Mouse (Mus musculus) CH12.LX (cell line): ENCODE results near the gene Fmo4. TPM values are rescaled to one million over a fixed set of nuclear protein-coding genes. Genes with fewer than 3 reads are reported as not detected.
A peak's percentile ranks its signal among the peaks of the same experiment; 100 is the strongest.

ENCODE experiments used
- DNase-seq: peaks from one replicate; pipeline ENCODE4 v3.0.0-alpha.2; 2013; ENCODE audit errors: extremely low read depth
- H3K27ac ChIP-seq: 2 replicates; pipeline ENCODE4 v1.5.1; 2012; ENCODE audit warnings: low read depth, mild to moderate bottlenecking, control low read depth, moderate library complexity; ENCODE audit not compliant: insufficient read depth
- H3K27me3 ChIP-seq: replicated peaks from 2 replicates; pipeline ENCODE3; 2012; ENCODE audit warnings: inconsistent platforms
- H3K36me3 ChIP-seq, 2 experiments: replicated peaks in 1 of 2; 2 replicates each; pipeline versions ENCODE3 to v1.6.1; 2012; ENCODE audit warnings: inconsistent platforms in 1 of 2, low read length in 1 of 2, mild to moderate bottlenecking in 1 of 2, mixed read lengths in 1 of 2, moderate library complexity in 1 of 2; ENCODE audit not compliant: control insufficient read depth in 1 of 2, insufficient read depth in 1 of 2
- H3K4me1 ChIP-seq, 2 experiments: 2 replicates each; pipeline ENCODE4 v1.6.1; 2012; ENCODE audit warnings: inconsistent platforms in 1 of 2, moderate library complexity in 1 of 2; ENCODE audit not compliant: insufficient read depth in 2 of 2, control insufficient read depth in 1 of 2
- H3K4me2 ChIP-seq: 2 replicates; pipeline ENCODE4 v1.6.1; 2012; ENCODE audit warnings: low read depth, mild to moderate bottlenecking, control low read depth; ENCODE audit not compliant: poor library complexity, insufficient read depth, severe bottlenecking
- H3K4me3 ChIP-seq, 3 experiments: fragments of 150-350 bp in 1 of 3; sonication (generic) in 1 of 3; replicated peaks in 1 of 3; 2 replicates each; pipeline versions ENCODE3 to v1.5.1; 2011 to 2012; ENCODE audit warnings: low read depth in 2 of 3, low read length in 2 of 3, mild to moderate bottlenecking in 2 of 3, moderate library complexity in 2 of 3, control low read depth in 1 of 3, improper control_type of control experiment in 1 of 3, inconsistent platforms in 1 of 3, mixed read lengths in 1 of 3; ENCODE audit not compliant: poor library complexity in 1 of 3
- H3K79me2 ChIP-seq: replicated peaks from 2 replicates; pipeline ENCODE4 v1.6.1; 2012; ENCODE audit warnings: mild to moderate bottlenecking, moderate library complexity; ENCODE audit not compliant: control insufficient read depth, poor library complexity, insufficient read depth, severe bottlenecking; ENCODE audit errors: extremely low read depth
- H3K9ac ChIP-seq: 2 replicates; pipeline ENCODE4 v1.6.1; 2012; ENCODE audit warnings: low read depth, mild to moderate bottlenecking, control low read depth, moderate library complexity; ENCODE audit not compliant: insufficient read depth
- H3K9me3 ChIP-seq: replicated peaks from 2 replicates; pipeline ENCODE3; 2012; ENCODE audit warnings: low read length, inconsistent platforms, mixed read lengths
- BHLHE40 ChIP-seq: IDR thresholded peaks from 2 replicates; pipeline ENCODE4 v1.6.1; 2011; ENCODE audit warnings: mild to moderate bottlenecking, low read depth, low read length, improper control_type of control experiment
- CTCF ChIP-seq, 2 experiments: IDR thresholded peaks in 1 of 2; conservative IDR thresholded peaks in 1 of 2; 2 replicates each; pipeline ENCODE4 v1.5.1; 2011 to 2012; ENCODE audit warnings: low read depth in 2 of 2, low read length in 2 of 2, improper control_type of control experiment in 1 of 2, inconsistent platforms in 1 of 2, mild to moderate bottlenecking in 1 of 2, moderate library complexity in 1 of 2
- EP300 ChIP-seq: IDR thresholded peaks from 2 replicates; pipeline ENCODE4 v1.6.1; 2011; ENCODE audit warnings: low read length, improper control_type of control experiment
- ETS1 ChIP-seq: conservative IDR thresholded peaks from 2 replicates; pipeline ENCODE4 v1.6.1; 2012; ENCODE audit warnings: low read depth, mild to moderate bottlenecking, inconsistent platforms, low read length, improper control_type of control experiment, moderate library complexity
- IRF4 ChIP-seq: IDR thresholded peaks from 2 replicates; pipeline ENCODE4 v1.6.1; 2014; ENCODE audit warnings: low read depth, mild to moderate bottlenecking, inconsistent platforms, low read length, improper control_type of control experiment
- MAFK ChIP-seq: IDR thresholded peaks from 2 replicates; pipeline ENCODE4 v1.6.1; 2011; ENCODE audit warnings: low read length, improper control_type of control experiment; ENCODE audit not compliant: insufficient replicate concordance
- MAX ChIP-seq: IDR thresholded peaks from 2 replicates; pipeline ENCODE4 v1.6.1; 2011; ENCODE audit warnings: low read length, improper control_type of control experiment
- MAZ ChIP-seq: IDR thresholded peaks from 2 replicates; pipeline ENCODE4 v1.6.1; 2012; ENCODE audit warnings: low read depth, mild to moderate bottlenecking, inconsistent platforms, low read length, improper control_type of control experiment, moderate library complexity
- MXI1 ChIP-seq: IDR thresholded peaks from 2 replicates; pipeline ENCODE4 v1.6.1; 2011; ENCODE audit warnings: mild to moderate bottlenecking, low read depth, low read length, improper control_type of control experiment
- MYC ChIP-seq: IDR thresholded peaks from 2 replicates; pipeline ENCODE4 v1.6.1; 2011; ENCODE audit warnings: low read depth, mild to moderate bottlenecking, improper control_type of control experiment, low read length
- PAX5 ChIP-seq: IDR thresholded peaks from 2 replicates; pipeline ENCODE4 v1.6.1; 2012; ENCODE audit warnings: low read length, inconsistent platforms, mixed read lengths
- POLR2A ChIP-seq: IDR thresholded peaks from 2 replicates; pipeline ENCODE4 v1.6.1; 2011; ENCODE audit warnings: low read depth, mild to moderate bottlenecking, improper control_type of control experiment, low read length
- RAD21 ChIP-seq: IDR thresholded peaks from 2 replicates; pipeline ENCODE4 v1.6.1; 2011; ENCODE audit warnings: low read depth, mild to moderate bottlenecking, low read length, improper control_type of control experiment, moderate library complexity
- RCOR1 ChIP-seq: conservative IDR thresholded peaks from 2 replicates; pipeline ENCODE4 v1.6.1; 2012; ENCODE audit warnings: low read depth, mild to moderate bottlenecking, inconsistent platforms, low read length, improper control_type of control experiment
- SIN3A ChIP-seq: IDR thresholded peaks from 2 replicates; pipeline ENCODE4 v1.6.1; 2012; ENCODE audit warnings: low read length, improper control_type of control experiment, inconsistent platforms
- SMC3 ChIP-seq: IDR thresholded peaks from 2 replicates; pipeline ENCODE4 v1.6.1; 2011; ENCODE audit warnings: low read depth, low read length, improper control_type of control experiment
- USF1 ChIP-seq: IDR thresholded peaks from 2 replicates; pipeline ENCODE4 v1.6.1; 2014; ENCODE audit warnings: low read depth, mild to moderate bottlenecking, inconsistent platforms, low read length, improper control_type of control experiment
- ZC3H11A ChIP-seq: IDR thresholded peaks from 2 replicates; pipeline ENCODE4 v1.6.1; 2012; ENCODE audit warnings: low read depth, mild to moderate bottlenecking, inconsistent platforms, low read length, improper control_type of control experiment
- ZKSCAN1 ChIP-seq: IDR thresholded peaks from 2 replicates; pipeline ENCODE4 v1.6.1; 2012; ENCODE audit warnings: low read depth, inconsistent platforms, low read length, improper control_type of control experiment, borderline replicate concordance
- ZNF384 ChIP-seq: IDR thresholded peaks from 2 replicates; pipeline ENCODE4 v1.6.1; 2012; ENCODE audit warnings: low read depth, low read length, improper control_type of control experiment, inconsistent platforms
- dilution Hi-C: fragments of 300-500 bp; cut with MboI; formaldehyde crosslinking; loops from 2 replicates; pipeline ENCODE4 v1.14.3; 2020; ENCODE audit warnings: low sequenced_read_pairs; ENCODE audit not compliant: extremely low pct_unique_long_range_greater_than_20kb, extremely low pct_ligation_motif_present
- in situ Hi-C: fragments of 300-500 bp; cut with MboI; formaldehyde crosslinking; loops from 3 replicates; pipeline ENCODE4 v1.14.3; 2019; ENCODE audit warnings: low sequenced_read_pairs, low pct_ligation_motif_present, low pct_unique_long_range_greater_than_20kb, mixed read lengths
- polyA plus RNA-seq: library from polyadenylated mRNA; unstranded; fragments of >175 nt; gene quantifications from 2 replicates; pipeline ENCODE4 v1.2.1, GENCODE M21; 2012; ENCODE audit warnings: low read depth; ENCODE audit not compliant: insufficient read length
- total RNA-seq, 2 experiments: library from RNA; depleted of rRNA; stranded (reverse); fragments of 300-350 nt in 1 of 2; fragments of >200 nt in 1 of 2; gene quantifications; 2 replicates each; pipeline ENCODE4 v1.2.3; 2012 to 2014

Gene Fmo4
- not detected in 2 replicates for total RNA-seq (2012; rRNA removed)
- total RNA-seq (2014; rRNA removed), result not detected in 2 replicates
- polyA plus RNA-seq, result not detected in 2 replicates

- no peak for TF ChIP-seq PAX5
- peak in 1 of 2 experiments; percentile 55; a peak in 2 of 4 replicates for TF ChIP-seq CTCF (conservative IDR thresholded peaks at IDR 0.05 in 1 of 2, IDR thresholded peaks at IDR 0.05 in 1 of 2; ENCODE audit: low read depth in 2 of 2, low read length in 2 of 2)
- no peak for TF ChIP-seq RCOR1
- no peak for TF ChIP-seq ZNF384
- TF ChIP-seq MXI1, result no peak
- no peak for TF ChIP-seq EP300
- TF ChIP-seq ETS1, result no peak
- no peak for TF ChIP-seq SMC3
- TF ChIP-seq IRF4, result no peak
- no peak for TF ChIP-seq POLR2A
- peak; percentile 22 for TF ChIP-seq RAD21
- TF ChIP-seq MAZ, result no peak
- Histone ChIP-seq H3K9ac (no peak within 1 kb of the TSS), H3K9me3 (no peaks in the 10 kb centered on the region), H3K4me2 (peak within 1 kb of the TSS; percentile 11), H3K4me1 (0 out of 4 replicates have a peak, but pooled peaks cover 0 to 7% of the 10 kb centered on the region in 2 experiments), H3K79me2 (no peaks in the 10 kb centered on the region), H3K4me3 (no peak within 1 kb of the TSS), H3K36me3 (no peaks in the 10 kb centered on the region), H3K27me3 (no peaks in the 10 kb centered on the region), H3K27ac (no peak within 1 kb of the TSS)
- in situ Hi-C loops, result no loop called here
- dilution Hi-C loops, result no loop called here
- peak; percentile 8 for DNase-seq
Measured at GRCm38 (mm10) chr1:162813836-162814156, at the start of gene Fmo4. Gene Fmo4, minus strand, starts transcription at chr1:162813972.

GRCm38 (mm10) chr1:162862328-162862727, 48.6 kb upstream of the Fmo4 start:
- no peak overlapping the region for H3K4me2 ChIP-seq
- in situ Hi-C loops, result no loop called here

DNA sequence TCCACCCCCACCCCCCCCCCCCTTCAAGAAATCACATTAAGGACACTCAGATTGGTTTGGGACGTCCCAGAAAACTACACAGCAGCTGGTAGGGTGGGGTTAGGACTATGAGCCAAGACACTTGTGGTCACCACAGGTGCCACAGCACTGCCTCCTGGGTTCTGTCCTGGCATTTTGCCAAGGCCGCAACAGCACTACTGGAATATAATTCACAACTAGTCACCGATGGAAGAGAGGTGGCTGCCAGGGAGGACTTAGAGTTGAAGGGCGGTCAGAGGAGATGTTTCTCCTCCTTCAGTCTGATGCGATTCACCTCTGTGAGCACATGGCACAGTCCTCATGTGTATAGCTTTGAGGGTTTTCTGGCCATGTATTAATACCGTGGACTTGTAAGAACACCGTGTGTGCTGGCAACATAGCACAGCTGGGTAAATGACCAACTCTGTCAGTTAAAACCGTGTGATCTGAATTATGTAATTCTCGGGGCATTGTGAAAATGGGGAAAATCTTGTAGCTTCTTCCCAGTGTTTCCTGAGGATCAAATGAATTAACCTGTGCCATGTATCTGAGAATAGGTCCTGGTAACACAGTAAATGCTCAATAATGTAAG, 46.3 kb upstream of the Fmo4 start:
- no peaks in the 10 kb centered on the region for H3K9me3 ChIP-seq
- H3K4me2 ChIP-seq, result no peak overlapping the region
- peaks cover 0 to 4% of the 10 kb centered on the region in 2 experiments; a peak in 2 of 4 replicates for H3K4me1 ChIP-seq
- H3K79me2 ChIP-seq, result no peaks in the 10 kb centered on the region
- no peak overlapping the region for H3K4me3 ChIP-seq
- in situ Hi-C loops, result no loop called here
- no peaks in the 10 kb centered on the region for H3K27me3 ChIP-seq
- H3K27ac ChIP-seq, result no peak overlapping the region
- dilution Hi-C loops, result no loop called here
- no peak overlapping the region for H3K9ac ChIP-seq
- no peaks in the 10 kb centered on the region for H3K36me3 ChIP-seq
- TF ChIP-seq ZC3H11A (no peak), BHLHE40 (no peak), SIN3A (no peak), USF1 (no peak), PAX5 (no peak), MAFK (no peak), MAX (no peak), ZKSCAN1 (no peak), MYC (no peak), MAZ (no peak)
- DNase-seq, result no peak

More at GRCm38 (mm10) chr1:162862328-162862727, 48.6 kb upstream of the Fmo4 start:
- TF ChIP-seq ZC3H11A (no peak), MAFK (peak; percentile 59; the same call in 1 of the 2 replicates)
- H3K79me2 ChIP-seq, result no peaks in the 10 kb centered on the region
- H3K27ac ChIP-seq, result no peak overlapping the region
- no peak for DNase-seq
- H3K9me3 ChIP-seq, result no peaks in the 10 kb centered on the region
- no peaks in the 10 kb centered on the region for H3K36me3 ChIP-seq
- H3K4me3 ChIP-seq, result no peak overlapping the region
- dilution Hi-C loops, result no loop called here
- peaks cover 0 to 4% of the 10 kb centered on the region in 2 experiments; a peak in 2 of 4 replicates for H3K4me1 ChIP-seq
- H3K27me3 ChIP-seq, result no peaks in the 10 kb centered on the region
- H3K9ac ChIP-seq, result no peak overlapping the region
